Mouse (Mus musculus): Measurements from ENCODE around the gene Grb7. TPM values are rescaled to one million over a fixed set of nuclear protein-coding genes. Genes with fewer than 3 reads are reported as not detected.
A peak's percentile ranks its signal among the peaks of the same experiment; 100 is the strongest.

The Grb7 gene
- polyA plus RNA-seq, 1 experiment from 2014 or later, result 87.1 TPM

DNA sequence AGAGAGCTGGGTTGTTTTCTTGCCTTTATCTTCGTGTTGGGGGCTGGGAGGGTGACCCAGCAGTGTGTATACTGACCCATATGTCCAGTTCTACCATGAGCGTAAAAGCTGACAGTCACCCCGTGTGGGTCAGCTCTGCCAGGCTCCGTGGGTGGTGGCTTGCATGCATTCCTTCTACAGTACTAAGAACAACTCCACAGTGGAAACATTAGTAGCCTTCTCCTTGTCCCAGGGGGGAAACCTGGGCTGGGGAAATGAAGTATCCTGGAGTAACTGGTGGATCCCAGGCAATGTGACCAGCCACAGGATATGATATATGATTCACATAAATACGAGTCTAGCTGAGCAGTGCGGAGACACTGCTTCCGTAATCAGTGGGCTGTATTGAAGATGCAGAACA is 32.5 kb upstream of the Grb7 start:
- Histone ChIP-seq H3K9ac (ENCODE audit: low read depth, low read length) (peak overlapping the region; percentile 95), H3K4me2 (ENCODE audit: low read depth, low read length) (peak overlapping the region; percentile 74), H3K4me1 (ENCODE audit: control insufficient read depth, insufficient read depth, low read length) (peaks cover 61% of the 10 kb centered on the region), H3K27me3 (replicated peaks; ENCODE audit: control insufficient read depth, insufficient read depth, low read length) (no peaks in the 10 kb centered on the region), H3K9me3 (ENCODE audit: control insufficient read depth, low read length) (no peaks in the 10 kb centered on the region), H3K36me3 (ENCODE audit: control insufficient read depth, insufficient read depth, low read length) (no peaks in the 10 kb centered on the region), H3K27ac (ENCODE audit: low read length) (peak overlapping the region; percentile 95), H3K4me3 (ENCODE audit: low read length) (peak overlapping the region; percentile 96)
- WGBS, result 20% methylated on average over 7 of the region's 7 CpGs
- peak; percentile 13 for ATAC-seq

DNA sequence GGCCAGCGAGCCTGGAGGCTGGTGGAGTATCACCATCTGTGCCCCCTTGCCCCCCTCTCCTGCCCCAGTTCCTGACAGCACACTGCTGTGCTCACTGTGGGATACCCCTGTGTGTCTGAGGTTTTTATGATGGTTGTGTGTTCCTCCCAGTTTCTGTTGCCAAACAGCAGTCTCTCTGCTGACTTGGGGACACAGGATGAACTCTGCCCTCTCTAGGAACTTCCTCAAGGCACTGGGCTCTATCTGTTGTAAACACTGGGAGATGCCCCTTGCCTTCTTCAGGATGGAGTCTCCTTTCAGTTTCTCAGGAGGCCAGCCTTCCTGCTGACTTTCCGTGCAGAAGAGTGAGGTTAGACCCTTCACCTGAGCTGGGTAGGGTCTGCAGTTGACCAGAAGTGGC is 32.0 kb upstream of the Grb7 start:
- Histone ChIP-seq H3K9me3 (ENCODE audit: control insufficient read depth, low read length) (no peaks in the 10 kb centered on the region), H3K4me1 (ENCODE audit: control insufficient read depth, insufficient read depth, low read length) (peaks cover 58% of the 10 kb centered on the region), H3K27ac (ENCODE audit: low read length) (peak overlapping the region; percentile 95), H3K27me3 (replicated peaks; ENCODE audit: control insufficient read depth, insufficient read depth, low read length) (no peaks in the 10 kb centered on the region), H3K9ac (ENCODE audit: low read depth, low read length) (peak overlapping the region; percentile 95), H3K4me3 (ENCODE audit: low read length) (peak overlapping the region; percentile 96), H3K4me2 (ENCODE audit: low read depth, low read length) (peak overlapping the region; percentile 74), H3K36me3 (ENCODE audit: control insufficient read depth, insufficient read depth, low read length) (no peaks in the 10 kb centered on the region)
- WGBS, result 17% methylated on average over 2 of the region's 2 CpGs
- peak; percentile 24 for ATAC-seq

DNA sequence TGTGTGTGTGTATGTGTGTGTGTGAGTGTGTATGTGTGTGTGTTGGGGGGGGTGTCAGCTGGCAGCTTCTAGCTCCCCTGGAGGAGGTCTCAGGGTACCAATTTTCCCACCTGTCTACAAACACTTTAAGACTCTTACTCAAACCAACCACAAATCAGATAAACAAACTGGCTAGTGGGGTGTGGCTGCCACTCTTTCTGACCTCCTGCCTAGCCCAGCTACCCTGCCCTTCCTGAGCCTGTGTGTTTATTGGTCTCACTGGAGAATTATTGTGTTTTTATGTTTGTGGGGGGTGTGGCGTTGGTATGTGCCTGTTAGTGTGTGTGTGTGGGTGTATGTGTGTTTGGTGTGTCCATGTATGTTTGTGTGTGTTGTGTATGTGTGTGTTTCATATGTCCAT is 29.1 kb upstream of the Grb7 start:
- H3K27ac ChIP-seq (ENCODE audit: low read length), result no peak overlapping the region
- 83% methylated on average over 1 of the region's 1 CpGs for WGBS
- no peaks in the 10 kb centered on the region for H3K27me3 ChIP-seq (replicated peaks; ENCODE audit: control insufficient read depth, insufficient read depth, low read length)
- H3K9ac ChIP-seq (ENCODE audit: low read depth, low read length), result no peak overlapping the region
- H3K9me3 ChIP-seq (ENCODE audit: control insufficient read depth, low read length), result no peaks in the 10 kb centered on the region
- ATAC-seq, result no peak
- peaks cover 6% of the 10 kb centered on the region; the same call in 1 of the 2 replicates for H3K36me3 ChIP-seq (ENCODE audit: control insufficient read depth, insufficient read depth, low read length)
- H3K4me2 ChIP-seq (ENCODE audit: low read depth, low read length), result no peak overlapping the region
- no peak overlapping the region for H3K4me3 ChIP-seq (ENCODE audit: low read length)
- peaks cover 45% of the 10 kb centered on the region for H3K4me1 ChIP-seq (ENCODE audit: control insufficient read depth, insufficient read depth, low read length)

DNA sequence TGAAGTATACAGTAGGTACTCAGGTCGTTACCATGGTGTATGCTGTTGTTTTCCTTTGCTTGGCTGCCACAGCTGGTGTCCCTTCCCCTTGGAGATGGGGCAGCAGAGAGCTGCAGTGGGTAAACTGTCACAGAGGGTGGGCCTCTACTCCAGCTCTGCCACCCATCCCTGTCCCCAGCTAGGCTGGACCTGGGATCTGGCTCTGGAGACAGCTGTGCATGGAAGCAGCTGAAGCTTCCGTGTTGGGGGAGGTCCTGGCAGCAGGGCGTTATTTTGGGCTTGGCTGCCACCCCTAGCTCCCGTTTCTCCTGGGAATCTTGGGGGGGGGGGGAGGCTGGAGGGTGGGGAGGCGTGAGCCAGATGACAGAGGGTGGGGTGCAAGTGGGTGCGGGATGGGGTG is 27.9 kb upstream of the Grb7 start:
- H3K4me2 ChIP-seq (ENCODE audit: low read depth, low read length), result no peak overlapping the region
- peaks cover 45% of the 10 kb centered on the region for H3K4me1 ChIP-seq (ENCODE audit: control insufficient read depth, insufficient read depth, low read length)
- WGBS, result 65% methylated on average over 6 of the region's 6 CpGs

DNA sequence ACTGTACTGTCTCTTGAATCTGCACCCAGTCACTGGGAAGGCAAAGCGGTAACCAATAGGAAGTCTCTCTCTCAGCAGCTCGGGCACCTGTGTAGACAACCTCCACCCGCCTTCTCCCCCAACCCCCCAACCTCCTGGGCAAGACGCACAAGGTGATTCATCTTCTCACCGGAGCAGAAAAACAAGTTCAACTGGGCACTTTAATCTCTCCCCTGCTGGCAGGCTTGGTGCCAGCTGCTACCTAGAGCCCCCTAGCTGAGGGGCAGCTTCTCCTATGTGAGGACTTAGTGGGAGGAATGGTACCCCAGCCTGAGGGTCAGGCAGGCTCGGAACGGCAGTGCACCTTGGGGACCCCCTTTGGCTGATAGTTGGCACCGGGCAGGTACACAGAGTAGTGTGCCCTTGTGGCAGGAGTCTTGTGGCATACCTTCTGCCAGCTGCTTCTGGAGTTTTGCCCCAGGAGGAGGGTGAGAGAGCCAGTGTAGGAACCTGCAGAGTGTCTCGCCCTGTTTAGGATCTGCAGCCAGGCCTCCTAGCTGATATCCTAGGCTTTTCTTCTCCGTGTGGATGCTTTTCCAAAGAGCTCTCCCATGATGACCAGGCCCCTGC is 27.2 kb upstream of the Grb7 start:
- no peak overlapping the region for H3K9ac ChIP-seq (ENCODE audit: low read depth, low read length)
- no peak for ATAC-seq

More for the DNA sequence above, 27.9 kb upstream of the Grb7 start:
- H3K9me3 ChIP-seq (ENCODE audit: control insufficient read depth, low read length), result no peaks in the 10 kb centered on the region
- no peak overlapping the region for H3K4me3 ChIP-seq (ENCODE audit: low read length)
- no peak for ATAC-seq
- H3K27me3 ChIP-seq (replicated peaks; ENCODE audit: control insufficient read depth, insufficient read depth, low read length), result no peaks in the 10 kb centered on the region
- H3K9ac ChIP-seq (ENCODE audit: low read depth, low read length), result no peak overlapping the region
- H3K36me3 ChIP-seq (ENCODE audit: control insufficient read depth, insufficient read depth, low read length), result peaks cover 15% of the 10 kb centered on the region; the same call in 1 of the 2 replicates
- no peak overlapping the region for H3K27ac ChIP-seq (ENCODE audit: low read length)

DNA sequence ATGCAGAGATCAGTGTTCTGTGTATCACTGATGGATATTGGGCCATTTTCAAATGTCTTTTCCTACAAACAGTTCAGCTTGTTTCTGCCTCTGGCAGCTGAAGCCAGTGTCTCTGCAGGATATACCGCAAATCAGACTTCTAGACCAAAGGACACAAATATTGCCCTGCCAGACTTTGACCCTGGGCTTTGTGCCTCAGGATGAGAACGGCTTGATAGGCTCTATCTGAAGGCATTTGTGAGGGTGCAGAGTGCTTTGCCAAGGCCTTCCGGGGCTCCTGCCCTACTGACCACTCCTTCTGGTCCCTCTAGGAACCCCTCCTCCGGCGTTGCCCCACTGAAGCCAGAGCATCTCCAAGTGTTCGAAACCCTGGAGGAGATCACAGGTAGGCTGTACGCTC is 19.6 kb upstream of the Grb7 start:
- Histone ChIP-seq H3K4me2 (ENCODE audit: low read depth, low read length) (no peak overlapping the region), H3K4me3 (ENCODE audit: low read length) (no peak overlapping the region), H3K9ac (ENCODE audit: low read depth, low read length) (peak overlapping the region; percentile 7; the same call in 1 of the 2 replicates), H3K27me3 (replicated peaks; ENCODE audit: control insufficient read depth, insufficient read depth, low read length) (no peaks in the 10 kb centered on the region), H3K27ac (ENCODE audit: low read length) (peak overlapping the region; percentile 53), H3K9me3 (ENCODE audit: control insufficient read depth, low read length) (no peaks in the 10 kb centered on the region), H3K36me3 (ENCODE audit: control insufficient read depth, insufficient read depth, low read length) (peaks cover 24% of the 10 kb centered on the region), H3K4me1 (ENCODE audit: control insufficient read depth, insufficient read depth, low read length) (peaks cover 13% of the 10 kb centered on the region; the same call in 1 of the 2 replicates)
- 78% methylated on average over 7 of the region's 7 CpGs for WGBS
- ATAC-seq, result peak; percentile 76

More for the DNA sequence above, 27.2 kb upstream of the Grb7 start:
- WGBS, result 74% methylated on average over 10 of the region's 10 CpGs
- H3K9me3 ChIP-seq (ENCODE audit: control insufficient read depth, low read length), result no peaks in the 10 kb centered on the region
- H3K4me3 ChIP-seq (ENCODE audit: low read length), result no peak overlapping the region
- peaks cover 39% of the 10 kb centered on the region for H3K4me1 ChIP-seq (ENCODE audit: control insufficient read depth, insufficient read depth, low read length)
- H3K36me3 ChIP-seq (ENCODE audit: control insufficient read depth, insufficient read depth, low read length), result peaks cover 15% of the 10 kb centered on the region; the same call in 1 of the 2 replicates
- H3K4me2 ChIP-seq (ENCODE audit: low read depth, low read length), result no peak overlapping the region
- H3K27me3 ChIP-seq (replicated peaks; ENCODE audit: control insufficient read depth, insufficient read depth, low read length), result no peaks in the 10 kb centered on the region
- no peak overlapping the region for H3K27ac ChIP-seq (ENCODE audit: low read length)

DNA sequence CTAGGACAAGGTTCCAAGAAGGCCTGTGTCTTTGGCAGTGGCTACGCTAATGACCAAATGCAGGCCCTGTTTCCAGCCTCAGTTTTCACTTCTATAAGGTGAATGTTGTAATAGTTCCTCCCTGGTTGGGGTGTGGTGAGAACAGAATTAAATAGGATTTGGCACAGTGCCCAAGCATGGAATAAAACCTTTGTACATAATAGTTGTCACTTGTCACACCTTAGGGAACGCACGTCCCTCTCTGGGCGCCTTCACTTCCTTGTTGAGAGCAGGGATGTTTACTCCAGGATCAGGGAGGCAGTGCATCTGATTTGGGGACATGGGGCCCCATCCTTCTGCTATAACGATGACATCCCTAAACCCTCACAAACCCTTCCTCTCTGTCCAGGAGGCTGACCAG is 17.8 kb upstream of the Grb7 start:
- H3K9ac ChIP-seq (ENCODE audit: low read depth, low read length), result peak overlapping the region; percentile 30; the same call in 1 of the 2 replicates
- 55% methylated on average over 5 of the region's 5 CpGs for WGBS
- H3K4me1 ChIP-seq (ENCODE audit: control insufficient read depth, insufficient read depth, low read length), result peaks cover 13% of the 10 kb centered on the region; the same call in 1 of the 2 replicates
- H3K4me2 ChIP-seq (ENCODE audit: low read depth, low read length), result no peak overlapping the region
- H3K4me3 ChIP-seq (ENCODE audit: low read length), result no peak overlapping the region
- H3K9me3 ChIP-seq (ENCODE audit: control insufficient read depth, low read length), result no peaks in the 10 kb centered on the region
- H3K27me3 ChIP-seq (replicated peaks; ENCODE audit: control insufficient read depth, insufficient read depth, low read length), result no peaks in the 10 kb centered on the region
- ATAC-seq, result peak; percentile 81
- H3K27ac ChIP-seq (ENCODE audit: low read length), result peak overlapping the region; percentile 53
- H3K36me3 ChIP-seq (ENCODE audit: control insufficient read depth, insufficient read depth, low read length), result peaks cover 26% of the 10 kb centered on the region

DNA sequence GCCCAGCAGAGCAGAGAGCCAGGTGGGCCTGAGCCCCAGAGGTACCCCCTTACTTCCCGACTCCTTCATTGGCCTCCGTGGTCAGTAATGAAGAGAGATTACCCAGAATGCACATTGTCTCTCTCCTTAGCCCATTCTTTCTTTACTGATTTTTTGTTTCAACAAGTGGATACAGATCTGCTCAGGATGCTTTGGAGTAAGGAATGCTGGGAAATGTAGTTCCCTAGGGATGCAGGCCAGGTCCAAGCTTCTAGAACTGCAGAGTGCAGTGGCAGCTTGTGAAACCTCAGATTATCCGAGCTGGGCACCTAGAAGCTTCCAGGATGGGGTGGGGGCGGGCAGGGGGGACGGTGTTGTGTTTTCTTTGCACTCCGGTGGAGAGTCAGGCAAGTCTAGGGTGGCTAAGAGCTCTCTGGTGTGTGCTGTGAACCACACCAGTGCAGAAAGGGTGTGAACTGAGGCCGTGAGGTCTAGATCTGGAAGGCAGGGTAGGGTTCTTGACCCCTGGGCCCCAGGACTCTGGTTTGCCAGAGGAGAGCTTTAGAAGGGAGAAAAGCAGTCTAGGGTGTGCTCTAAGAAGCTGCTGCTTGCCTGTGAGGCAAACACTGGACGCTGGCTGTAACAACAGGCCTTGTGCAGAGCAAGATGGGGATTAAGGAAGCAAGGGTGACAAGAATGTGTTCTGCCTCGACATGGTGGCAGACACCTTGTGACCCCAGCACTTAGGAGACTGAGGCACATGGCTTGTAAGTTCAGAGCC is 14.3 kb upstream of the Grb7 start:
- H3K9me3 ChIP-seq (ENCODE audit: control insufficient read depth, low read length), result no peaks in the 10 kb centered on the region
- no peak overlapping the region for H3K9ac ChIP-seq (ENCODE audit: low read depth, low read length)
- 84% methylated on average over 9 of the region's 9 CpGs for WGBS
- no peak overlapping the region for H3K4me3 ChIP-seq (ENCODE audit: low read length)
- H3K4me2 ChIP-seq (ENCODE audit: low read depth, low read length), result no peak overlapping the region
- H3K27me3 ChIP-seq (replicated peaks; ENCODE audit: control insufficient read depth, insufficient read depth, low read length), result no peaks in the 10 kb centered on the region
- peaks cover 13% of the 10 kb centered on the region; the same call in 1 of the 2 replicates for H3K4me1 ChIP-seq (ENCODE audit: control insufficient read depth, insufficient read depth, low read length)
- no peak overlapping the region for H3K27ac ChIP-seq (ENCODE audit: low read length)
- no peak for ATAC-seq
- peaks cover 29% of the 10 kb centered on the region for H3K36me3 ChIP-seq (ENCODE audit: control insufficient read depth, insufficient read depth, low read length)

DNA sequence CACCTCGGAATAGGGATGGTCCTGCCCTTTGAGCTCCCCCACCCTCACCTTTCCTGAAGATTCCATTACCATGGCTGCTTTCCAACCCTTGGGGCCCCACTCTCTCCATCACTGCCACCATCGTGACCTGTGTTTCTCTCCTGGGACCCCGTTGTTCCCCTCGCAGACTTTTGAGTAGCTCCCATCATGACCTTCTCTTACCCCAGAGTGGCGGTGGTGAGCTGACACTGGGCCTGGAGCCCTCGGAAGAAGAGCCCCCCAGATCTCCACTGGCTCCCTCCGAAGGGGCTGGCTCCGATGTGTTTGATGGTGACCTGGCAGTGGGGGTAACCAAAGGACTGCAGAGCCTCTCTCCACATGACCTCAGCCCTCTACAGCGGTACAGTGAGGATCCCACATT is 10.5 kb upstream of the Grb7 start:
- Histone ChIP-seq H3K4me1 (ENCODE audit: control insufficient read depth, insufficient read depth, low read length) (peaks cover 4% of the 10 kb centered on the region), H3K36me3 (ENCODE audit: control insufficient read depth, insufficient read depth, low read length) (peaks cover 25% of the 10 kb centered on the region), H3K4me3 (ENCODE audit: low read length) (no peak overlapping the region), H3K27ac (ENCODE audit: low read length) (no peak overlapping the region), H3K9ac (ENCODE audit: low read depth, low read length) (no peak overlapping the region), H3K4me2 (ENCODE audit: low read depth, low read length) (no peak overlapping the region), H3K27me3 (replicated peaks; ENCODE audit: control insufficient read depth, insufficient read depth, low read length) (no peaks in the 10 kb centered on the region), H3K9me3 (ENCODE audit: control insufficient read depth, low read length) (no peaks in the 10 kb centered on the region)
- no peak for ATAC-seq
- WGBS, result 92% methylated on average over 9 of the region's 9 CpGs
